Mouse (Mus musculus) heart, postnatal 0 days (tissue): ENCODE results near the gene Gtf2f2.

ENCODE experiments used
- CTCF ChIP-seq: IDR thresholded peaks from 2 replicates; pipeline ENCODE4 v1.5.1; 2016; ENCODE audit warnings: antibody characterized with exemption, control low read depth, low read depth
- EP300 ChIP-seq: IDR thresholded peaks from 2 replicates; pipeline ENCODE4 v1.6.1; 2016; ENCODE audit warnings: antibody characterized with exemption, low read depth

DNA sequence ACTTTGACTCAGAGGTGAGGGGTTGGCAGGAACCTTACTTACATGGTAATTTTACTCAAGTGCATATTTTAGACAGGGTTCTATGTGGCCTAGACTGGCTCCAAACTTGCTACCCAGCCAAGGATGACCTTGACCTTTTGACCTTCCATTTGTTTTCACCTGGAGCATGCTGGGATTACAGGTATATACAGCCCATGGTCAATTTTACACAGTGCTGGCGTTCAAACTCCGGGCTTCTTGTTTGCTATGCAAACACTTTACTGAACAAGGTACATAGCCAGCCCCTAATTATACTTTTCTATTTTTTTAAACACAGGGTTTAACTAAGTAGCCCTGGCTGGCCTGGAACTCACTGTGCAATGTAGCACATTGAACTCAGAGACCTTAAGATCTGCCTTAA lies 98.0 kb downstream of the Gtf2f2 start:
- TF ChIP-seq EP300: no peak
- TF ChIP-seq CTCF: no peak
